Mouse (Mus musculus): ENCODE data around the gene Rtf2.

GRCm38 (mm10) chr2:172412454-172412853 is 27.9 kb upstream of the Rtf2 start:
- TF ChIP-seq CTCF (IDR thresholded peaks at IDR 0.05; ENCODE audit: low read depth, low read length) (no peak), POLR2AphosphoS5 (IDR thresholded peaks at IDR 0.05; ENCODE audit: insufficient replicate concordance, low read depth, low read length) (no peak)
